19 mouse cellular contexts compared by ENCODE assay signal in genomic region chr4:99946516-99946915, GRCm38 (mm10). TPM values are rescaled to one million over a fixed set of nuclear protein-coding genes. Genes with fewer than 3 reads are reported as not detected.
DNase-seq lines count a peak whose midpoint lies in the region; ATAC-seq and TF ChIP-seq lines count a peak whose summit lies in the region.
"Had no signal": no experiment of that assay in that cellular context is flagged by ENCODE, and none has a peak within 500 bp of the region (broad histone marks: within the 10 kb centered on the region; RNA-seq: fewer than 3 reads in every experiment).

No protein-coding gene starts in this region.

- TF ChIP-seq POLR2A in bone marrow macrophage, adult 2 months (IDR thresholded peaks at IDR 0.05; ENCODE audit: borderline replicate concordance, low read depth, low read length): no peak

- H3K9me3 ChIP-seq in lung, postnatal 0 days (ENCODE audit: low read length): no peaks in the 10 kb centered on the region
- H3K9me3 ChIP-seq: forebrain, embryonic 10.5 days; forebrain, embryonic 13.5 days; hindbrain, embryonic 13.5 days; intestine, embryonic 15.5 days had no signal

- 81% methylated on average over 2 of the region's 2 CpGs for WGBS in lung, postnatal 0 days

- H3K9ac ChIP-seq in lung, postnatal 0 days (replicated peaks; ENCODE audit: low read depth): no peak overlapping the region
- H3K9ac ChIP-seq: forebrain, embryonic 13.5 days; forebrain, postnatal 0 days; hindbrain, embryonic 13.5 days; intestine, embryonic 15.5 days had no signal

- peak overlapping the region; percentile 23; the same call in 1 of the 2 replicates for H3K4me3 ChIP-seq in gastrocnemius, adult 2 months
- H3K4me3 ChIP-seq in lung, postnatal 0 days (ENCODE audit: low read depth, low read length): no peak overlapping the region
- H3K4me3 ChIP-seq in bone marrow macrophage, adult 2 months (ENCODE audit: insufficient read depth, low read length): no peak overlapping the region
- H3K4me3 ChIP-seq: forebrain, embryonic 10.5 days; forebrain, embryonic 13.5 days; hindbrain, embryonic 13.5 days; intestine, embryonic 15.5 days had no signal

- H3K4me2 ChIP-seq in lung, postnatal 0 days (replicated peaks; ENCODE audit: low read depth, low read length): no peak overlapping the region
- H3K4me2 ChIP-seq: forebrain, embryonic 13.5 days; heart, embryonic 11.5 days; hindbrain, embryonic 13.5 days; intestine, embryonic 15.5 days had no signal

- H3K27ac ChIP-seq in gastrocnemius, adult 2 months: peak overlapping the region; percentile 52
- H3K27ac ChIP-seq in lung, postnatal 0 days (ENCODE audit: low read length): 0 out of 2 replicates have a peak overlapping the region, but pooled peaks have one; percentile 32
- H3K27ac ChIP-seq in bone marrow macrophage, adult 2 months (ENCODE audit: insufficient read depth, low read depth, low read length): peak overlapping the region; percentile 40; the same call in 1 of the 2 replicates
- H3K27ac ChIP-seq: forebrain, embryonic 10.5 days; forebrain, embryonic 13.5 days; hindbrain, embryonic 13.5 days; intestine, embryonic 15.5 days had no signal

- no peak for ATAC-seq in lung, postnatal 0 days

- intact Hi-C loops in gastrocnemius, adult 2 months (cut with DNase I): loop anchor here (5.0 kb wide), 1 partner anchor 591 kb away; no protein-coding TSS in a partner anchor

- H3K27me3 ChIP-seq in lung, postnatal 0 days (replicated peaks; ENCODE audit: insufficient read depth, low read length): no peaks in the 10 kb centered on the region
- H3K27me3 ChIP-seq: forebrain, embryonic 13.5 days; hindbrain, embryonic 13.5 days; intestine, embryonic 15.5 days had no signal

- no peak for TF ChIP-seq EP300 in lung, postnatal 0 days (IDR thresholded peaks at IDR 0.05)

- no peak for DNase-seq in gastrocnemius, adult 2 months
- no peak for DNase-seq in gastrocnemius, adult 8-10 months (ENCODE audit: low spot score in 2 of 2)
- no peak for DNase-seq in lung, postnatal 0 days (ENCODE audit: low spot score)
- no peak for DNase-seq in lung, postnatal 36 days
- DNase-seq in adrenal gland, postnatal 36 days: no peak
- DNase-seq: adrenal gland, postnatal 10 days; cerebellum, adult 18-20 months; cerebellum, adult 9-10 months; cerebellum, postnatal 14 days; gastrocnemius, postnatal 14 days; heart, adult 11 months; kidney, adult 11 months had no signal

- no peak for TF ChIP-seq CTCF in gastrocnemius, adult 2 months (IDR thresholded peaks at IDR 0.05)
- no peak for TF ChIP-seq CTCF in lung, postnatal 0 days (IDR thresholded peaks at IDR 0.05)
- no peak for TF ChIP-seq CTCF in bone marrow macrophage, adult 2 months (IDR thresholded peaks at IDR 0.05; ENCODE audit: low read depth, low read length)

- no peaks in the 10 kb centered on the region for H3K36me3 ChIP-seq in lung, postnatal 0 days (ENCODE audit: insufficient read depth, low read length)
- H3K36me3 ChIP-seq: forebrain, embryonic 10.5 days; hindbrain, embryonic 13.5 days; intestine, embryonic 15.5 days had no signal

- H3K4me1 ChIP-seq in lung, postnatal 0 days (ENCODE audit: insufficient read depth, low read depth, low read length): no peaks in the 10 kb centered on the region
- peaks cover 8% of the 10 kb centered on the region for H3K4me1 ChIP-seq in bone marrow macrophage, adult 2 months (ENCODE audit: control insufficient read depth, insufficient read depth, low read length)
- H3K4me1 ChIP-seq: forebrain, embryonic 13.5 days; hindbrain, embryonic 13.5 days had no signal

RNA-seq across cellular contexts. Expression of gene Itgb3bp, which starts 16.9 kb away (rescaled TPM):
- total RNA-seq in gastrocnemius, adult 2 months (2021): 1 to 10 TPM; 3.7 to 5.1 TPM
- 1 to 10 TPM; 3.4 to 7.5 (median 5.4) TPM for total RNA-seq in gastrocnemius, adult 8-10 months (2022)
- 11.9 and 13.5 TPM in 2 replicates for polyA plus RNA-seq in lung, postnatal 0 days (2015; fragmentation: Nextera tagmentation; extraction: Ambion mirVana)
- polyA plus RNA-seq in bone marrow macrophage, adult 2 months (2012; ENCODE audit: insufficient read depth, insufficient read length, missing spikeins): 6.6 and 7.8 TPM in 2 replicates
- total RNA-seq in adrenal gland, postnatal 36 days (2021): 1 to 10 TPM; 5.1 to 6.2 TPM

RNA-seq across cellular contexts. Expression of gene Pgm1, which starts 17.3 kb away (rescaled TPM):
- 1,000 to 10,000 TPM; 1,079 to 1,367 TPM for total RNA-seq in gastrocnemius, adult 2 months (2021)
- total RNA-seq in gastrocnemius, adult 8-10 months (2022): 1,000 to 10,000 TPM; 1,246 to 1,471 (median 1,386) TPM
- polyA plus RNA-seq in lung, postnatal 0 days (2015; fragmentation: Nextera tagmentation; extraction: Ambion mirVana): 76.3 and 81.6 TPM in 2 replicates
- 18.2 and 19.2 TPM in 2 replicates for polyA plus RNA-seq in bone marrow macrophage, adult 2 months (2012; ENCODE audit: insufficient read depth, insufficient read length, missing spikeins)
- total RNA-seq in adrenal gland, postnatal 36 days (2021): 100 to 1,000 TPM in 1 of 2 experiments, 10 to 100 TPM in 1; 68.0 to 115 TPM

Comparison
In these comparisons a context has a peak if more than half of its experiments do, and no peak if none do; other contexts are left out.
1. RNA of gene Pgm1, which starts 17.3 kb away (total RNA-seq): 1,246 to 1,471 TPM in gastrocnemius, adult 8-10 months and 1,079 to 1,367 TPM in gastrocnemius, adult 2 months; 68.0 to 115 TPM in adrenal gland, postnatal 36 days; every median in the first group is over 4 times any median in the second.
2. Peak in every context shown above with its lines, with median percentiles within 50 percentile points of each other: H3K27ac ChIP-seq.